Mouse (Mus musculus) layer of hippocampus, adult 2 months (tissue): Measurements from ENCODE around the gene Vmn1r31. TPM values are rescaled to one million over a fixed set of nuclear protein-coding genes. Genes with fewer than 3 reads are reported as not detected.

Experiments
- DNase-seq, 2 experiments: peaks; one replicate each; pipeline ENCODE4 v3.0.0; 2022; ENCODE audit warnings: low spot score in 2 of 2
- H3K27ac ChIP-seq: fragments of 200-600 bp; 2 replicates; pipeline ENCODE4 v1.8.1; 2022
- H3K4me3 ChIP-seq: fragments of 200-600 bp; 2 replicates; pipeline ENCODE4 v1.8.1; 2022; ENCODE audit warnings: mild to moderate bottlenecking
- CTCF ChIP-seq: fragments of 200-600 bp; conservative IDR thresholded peaks from 2 replicates; pipeline ENCODE4 v1.8.1; 2022; ENCODE audit warnings: antibody characterized with exemption, mild to moderate bottlenecking, moderate library complexity
- long read RNA-seq, 2 experiments: library from polyadenylated mRNA; stranded (forward); transcript quantifications; one replicate each; pipeline ENCODE4 v2.0.0; 2021; ENCODE audit warnings: borderline mapping rate in 2 of 2
- total RNA-seq, 2 experiments: library from RNA; stranded (reverse); gene quantifications; 2 replicates each; pipeline ENCODE4 v1.2.3; 2021

Vmn1r31 gene
- total RNA-seq, result not detected
- long read RNA-seq, experiment 1, result 0 reads
- long read RNA-seq, experiment 2, result 0 reads

DNA sequence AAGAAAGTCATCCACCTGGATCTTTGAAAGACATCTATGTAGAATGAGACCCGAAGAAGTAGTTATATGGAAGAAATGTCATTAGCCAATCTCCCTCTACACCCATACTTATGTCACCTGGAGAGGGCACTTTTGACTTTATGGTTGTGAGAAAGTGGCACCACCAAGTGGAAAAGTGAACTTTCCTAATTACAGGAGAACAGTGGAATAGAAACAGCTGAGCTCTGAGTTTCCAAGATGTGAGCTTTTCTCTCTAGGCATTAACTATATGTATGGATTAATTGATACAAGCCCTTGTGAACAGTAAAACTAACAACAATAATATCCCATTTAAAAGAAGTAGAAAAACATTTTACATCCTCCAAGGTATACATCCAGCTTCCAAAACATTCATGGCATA is at the start of gene Vmn1r31:
Gene Vmn1r31, minus strand, starts transcription at position 101 of the 400 bp plus-strand sequence.
- H3K27ac ChIP-seq, result no peak within 1 kb of the TSS
- no peak for DNase-seq
- no peak for TF ChIP-seq CTCF
- no peak within 1 kb of the TSS for H3K4me3 ChIP-seq

DNA sequence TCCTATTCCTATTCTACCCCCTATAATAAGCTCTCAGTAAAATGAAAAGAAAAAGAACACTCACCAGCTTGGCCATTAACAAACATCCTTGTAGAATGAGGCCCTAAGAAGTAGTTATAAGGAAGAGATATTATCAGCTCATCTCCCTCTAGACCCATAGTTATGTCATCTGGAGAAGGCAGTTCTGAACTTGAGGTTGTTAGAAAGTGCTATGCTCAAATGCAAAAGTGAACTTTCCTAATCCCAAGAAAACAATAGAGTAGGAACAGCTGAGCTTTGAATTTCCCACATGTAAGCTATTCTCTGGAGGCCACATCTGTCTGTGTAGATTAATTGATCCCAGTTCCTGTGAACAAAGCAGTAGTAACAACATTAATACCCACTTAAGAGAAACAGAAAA is 31.8 kb downstream of the Vmn1r31 start, which contains the start of gene Vmn1r30:
Gene Vmn1r30, minus strand, starts transcription at position 101 of the 400 bp plus-strand sequence.
- no peak within 1 kb of the TSS for H3K4me3 ChIP-seq
- no peak within 1 kb of the TSS for H3K27ac ChIP-seq
- no peak for TF ChIP-seq CTCF
- DNase-seq, result no peak

Other genes starting within 250 kb of the Vmn1r31 start
- gene Vmn1r28, start 213.3 kb downstream of the Vmn1r31 start, total RNA-seq, result not detected
- gene Vmn1r29, start 173.8 kb downstream of the Vmn1r31 start, total RNA-seq, result not detected
- not detected for gene Vmn1r30, start 31.9 kb downstream of the Vmn1r31 start, total RNA-seq
- 10 to 100 TPM; 19.8 to 23.8 TPM for gene Abcg2, start 109.2 kb upstream of the Vmn1r31 start, total RNA-seq